Mouse (Mus musculus) heart, adult 2 months (tissue): ENCODE results near the gene Tmem141. TPM values are rescaled to one million over a fixed set of nuclear protein-coding genes. Genes with fewer than 3 reads are reported as not detected.

Experiments
- DNase-seq, 2 experiments: peaks; one replicate each; pipeline ENCODE4 v3.0.0; 2021
- H3K27ac ChIP-seq: fragments of 200-600 bp; 2 replicates; pipeline ENCODE4 v1.8.1; 2022
- H3K27me3 ChIP-seq: fragments of 200-500 bp; 2 replicates; pipeline ENCODE4 v1.6.1; 2012; ENCODE audit warnings: mild to moderate bottlenecking, low read length, inconsistent platforms, mixed read lengths; ENCODE audit not compliant: control insufficient read depth, insufficient read depth
- H3K36me3 ChIP-seq: fragments of 200-500 bp; 2 replicates; pipeline ENCODE4 v1.6.1; 2012; ENCODE audit warnings: low read length, inconsistent platforms; ENCODE audit not compliant: control insufficient read depth, insufficient read depth
- H3K4me1 ChIP-seq: fragments of 200-500 bp; 2 replicates; pipeline ENCODE4 v1.6.1; 2011; ENCODE audit warnings: low read length; ENCODE audit not compliant: control insufficient read depth, insufficient read depth
- H3K4me3 ChIP-seq: fragments of 200-600 bp; 2 replicates; pipeline ENCODE4 v1.8.1; 2022
- H3K79me2 ChIP-seq: fragments of 200-500 bp; replicated peaks from 2 replicates; pipeline ENCODE4 v1.6.1; 2012; ENCODE audit warnings: mild to moderate bottlenecking, inconsistent platforms, low read length, moderate library complexity, mixed read lengths; ENCODE audit not compliant: control insufficient read depth, insufficient read depth
- H3K9ac ChIP-seq: fragments of 200-500 bp; 2 replicates; pipeline ENCODE4 v1.6.1; 2012; ENCODE audit warnings: low read depth, mild to moderate bottlenecking, control low read depth, inconsistent platforms, low read length, mixed read lengths
- CTCF ChIP-seq: fragments of 200-600 bp; IDR thresholded peaks from 2 replicates; pipeline ENCODE4 v1.8.1; 2022; ENCODE audit warnings: antibody characterized with exemption, mild to moderate bottlenecking, moderate library complexity
- EP300 ChIP-seq: fragments of 200-500 bp; IDR thresholded peaks from 2 replicates; pipeline ENCODE4 v1.6.1; 2011; ENCODE audit warnings: low read depth, low read length, control low read depth; ENCODE audit not compliant: insufficient read depth
- POLR2A ChIP-seq: fragments of 200-500 bp; IDR thresholded peaks from 2 replicates; pipeline ENCODE4 v1.6.1; 2011; ENCODE audit warnings: mild to moderate bottlenecking, low read depth, low read length, control low read depth; ENCODE audit not compliant: insufficient read depth
- WGBS: fragments of 180-500 bp; shearing (Covaris S2); methylation state at CpG from one replicate; pipeline ENCODE4 v1.1.7; 2018; 5-methylcytosine and 5-hydroxymethylcytosine counted together
- intact Hi-C: fragments of 180-260 bp; cut with DNase I; formaldehyde crosslinking; loops from one replicate; pipeline ENCODE4 v1.15.1; 2025
- polyA plus RNA-seq: library from polyadenylated mRNA; depleted of rRNA; stranded (reverse); fragments of >200 nt; gene quantifications from 2 replicates; pipeline ENCODE4 v1.2.3, GENCODE M21; 2012
- total RNA-seq, 2 experiments: library from RNA; stranded (reverse); gene quantifications; 2 replicates each; pipeline ENCODE4 v1.2.3; 2021

Tmem141 gene
- total and polyA plus RNA-seq, 3 experiments: 29.4 to 49.2 (median 32.6) TPM

- no peaks in the 10 kb centered on the region for H3K27me3 ChIP-seq
- no peaks in the 10 kb centered on the region for H3K36me3 ChIP-seq
- WGBS: 87% methylated on average over 8 of the region's 8 CpGs
- DNase-seq: no peak
- peaks cover 7% of the 10 kb centered on the region; the same call in 1 of the 2 replicates for H3K4me1 ChIP-seq
- TF ChIP-seq EP300 (no peak), POLR2A (no peak), CTCF (no peak)
- H3K9ac ChIP-seq: no peak overlapping the region
- intact Hi-C loops: no loop called here
- no peaks in the 10 kb centered on the region for H3K79me2 ChIP-seq
- H3K27ac ChIP-seq: no peak overlapping the region
- H3K4me3 ChIP-seq: no peak overlapping the region
These were observed 34.5 kb downstream of the Tmem141 start for GRCm38 (mm10) chr2:25587290-25587689.

GRCm38 (mm10) chr2:25585601-25586000 is 36.2 kb downstream of the Tmem141 start:
- Histone ChIP-seq H3K27me3 (no peaks in the 10 kb centered on the region; the same call in 1 of the 2 replicates), H3K79me2 (no peaks in the 10 kb centered on the region), H3K27ac (no peak overlapping the region), H3K9ac (no peak overlapping the region), H3K4me3 (no peak overlapping the region), H3K4me1 (peaks cover 13% of the 10 kb centered on the region), H3K36me3 (no peaks in the 10 kb centered on the region)
- intact Hi-C loops: no loop called here
- whole genome bisulfite sequencing: 68% methylated on average over 3 of the region's 3 CpGs
- TF ChIP-seq POLR2A: no peak
- no peak for TF ChIP-seq CTCF
- TF ChIP-seq EP300: no peak
- DNase-seq: no peak

DNA sequence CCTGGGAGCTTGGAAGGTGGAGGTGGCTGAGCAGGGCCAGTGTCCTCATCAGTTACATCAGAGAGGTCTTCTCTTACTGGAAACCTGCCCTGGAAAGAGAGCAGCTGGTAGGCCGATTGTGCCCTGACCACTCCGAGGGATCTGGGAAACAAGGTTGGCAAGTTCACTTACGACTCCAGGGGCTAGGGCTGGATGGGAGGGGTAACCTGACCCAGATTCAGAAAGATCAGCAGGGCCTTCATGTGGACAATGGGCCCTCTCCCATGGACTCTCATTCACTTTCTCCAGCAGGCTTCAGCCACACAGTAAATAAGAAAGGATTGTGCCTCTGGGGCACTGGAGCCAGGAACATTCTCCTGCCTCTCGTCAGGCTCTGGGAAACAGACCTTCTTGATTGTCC is 36.9 kb downstream of the Tmem141 start:
- WGBS: 86% methylated on average over 4 of the region's 4 CpGs
- Histone ChIP-seq H3K79me2 (no peaks in the 10 kb centered on the region), H3K4me1 (peaks cover 15% of the 10 kb centered on the region), H3K27me3 (peaks cover 2% of the 10 kb centered on the region), H3K9ac (no peak overlapping the region), H3K27ac (no peak overlapping the region), H3K4me3 (no peak overlapping the region), H3K36me3 (no peaks in the 10 kb centered on the region)
- DNase-seq: peak in 1 of 2 experiments; percentile 21
- intact Hi-C loops: no loop called here
- TF ChIP-seq CTCF (no peak), EP300 (no peak), POLR2A (no peak)

- Histone ChIP-seq H3K4me3 (no peak overlapping the region), H3K79me2 (no peaks in the 10 kb centered on the region), H3K36me3 (no peaks in the 10 kb centered on the region), H3K4me1 (peaks cover 15% of the 10 kb centered on the region), H3K27ac (no peak overlapping the region), H3K27me3 (peaks cover 8% of the 10 kb centered on the region), H3K9ac (no peak overlapping the region)
- intact Hi-C loops: no loop called here
- WGBS: 67% methylated on average over 3 of the region's 3 CpGs
- DNase-seq: peak in 1 of 2 experiments; percentile 16
- no peak for TF ChIP-seq CTCF
- no peak for TF ChIP-seq POLR2A
- no peak for TF ChIP-seq EP300
These were observed 37.7 kb downstream of the Tmem141 start for GRCm38 (mm10) chr2:25584152-25584551.

DNA sequence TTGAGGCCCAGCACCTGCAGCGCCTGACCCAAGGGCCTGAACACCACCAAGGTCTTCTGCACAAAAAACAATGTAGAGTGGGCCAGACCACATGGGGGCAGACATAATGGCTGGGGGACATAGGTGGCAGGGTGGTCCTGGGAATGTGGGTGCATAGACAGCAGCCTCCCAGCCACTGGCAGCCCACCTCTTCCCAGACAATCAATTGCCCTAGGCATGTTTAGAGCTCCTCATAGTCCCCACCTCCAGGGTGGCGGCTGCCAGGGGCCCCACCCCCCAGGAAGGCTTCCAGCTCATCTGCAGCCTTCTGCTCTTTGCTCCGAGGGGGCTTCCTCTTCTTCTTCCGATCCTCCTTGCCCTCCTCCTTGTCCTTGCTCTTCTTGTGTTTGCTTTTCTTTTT is 38.2 kb downstream of the Tmem141 start:
- H3K36me3 ChIP-seq: no peaks in the 10 kb centered on the region
- H3K27ac ChIP-seq: no peak overlapping the region
- no peak overlapping the region for H3K4me3 ChIP-seq
- no peaks in the 10 kb centered on the region for H3K79me2 ChIP-seq
- intact Hi-C loops: no loop called here
- H3K9ac ChIP-seq: no peak overlapping the region
- WGBS: 56% methylated on average over 4 of the region's 4 CpGs
- TF ChIP-seq POLR2A (no peak), CTCF (no peak), EP300 (no peak)
- peaks cover 15% of the 10 kb centered on the region for H3K4me1 ChIP-seq
- DNase-seq: no peak
- H3K27me3 ChIP-seq: peaks cover 13% of the 10 kb centered on the region

DNA sequence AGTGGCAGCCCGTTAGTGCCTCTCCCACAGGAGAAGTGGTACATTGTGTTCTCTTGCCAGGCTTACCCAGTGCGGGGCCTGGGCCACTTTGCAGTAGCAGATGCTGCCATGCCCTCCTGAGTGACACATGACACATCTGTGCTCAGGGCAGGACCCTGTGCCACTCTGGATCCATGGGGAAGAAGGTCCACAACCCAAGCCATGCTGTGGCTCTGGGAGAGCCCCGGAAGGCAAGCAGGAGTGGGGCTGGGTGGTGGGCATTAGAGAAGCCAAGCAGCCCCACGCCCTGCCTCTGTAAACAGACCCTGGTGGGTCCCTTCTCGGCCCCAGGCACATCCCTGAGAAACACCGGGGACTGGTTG is 38.7 kb downstream of the Tmem141 start:
- intact Hi-C loops: no loop called here
- Histone ChIP-seq H3K4me1 (peaks cover 14% of the 10 kb centered on the region), H3K9ac (no peak overlapping the region)

More for the DNA sequence above, 38.7 kb downstream of the Tmem141 start:
- 84% methylated on average over 6 of the region's 6 CpGs for WGBS
- Histone ChIP-seq H3K4me3 (no peak overlapping the region), H3K36me3 (no peaks in the 10 kb centered on the region), H3K27me3 (peaks cover 17% of the 10 kb centered on the region), H3K27ac (no peak overlapping the region), H3K79me2 (no peaks in the 10 kb centered on the region)
- peak in 1 of 2 experiments; percentile 36 for DNase-seq
- TF ChIP-seq EP300 (no peak), POLR2A (no peak), CTCF (no peak)
